Mouse (Mus musculus): ENCODE measurements around the gene Jun. TPM values are rescaled to one million over a fixed set of nuclear protein-coding genes. Genes with fewer than 3 reads are reported as not detected.

The Jun gene
- total and polyA plus RNA-seq, 3 experiments = not detected

DNA sequence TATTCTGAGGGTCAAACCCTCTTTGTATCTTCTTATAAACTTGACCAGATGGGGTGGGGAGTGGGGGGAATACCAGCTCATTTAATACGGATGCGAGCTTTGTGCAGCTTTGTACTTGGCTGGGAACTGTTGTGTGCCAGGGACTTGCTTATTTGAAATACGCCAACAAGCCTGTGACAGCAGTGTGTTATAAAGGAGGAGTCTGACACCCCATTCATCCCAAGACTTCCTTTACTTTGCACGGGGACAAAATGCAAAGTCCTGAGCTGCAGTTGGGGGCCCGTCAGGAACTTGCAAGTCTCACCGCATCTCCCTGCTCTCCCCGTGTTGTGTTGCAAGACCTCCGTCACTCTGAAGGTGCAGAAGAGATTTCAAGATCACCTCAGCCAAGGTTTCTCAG lies 26.6 kb upstream of the Jun start:
- no peak overlapping the region for H3K27ac ChIP-seq (ENCODE audit: control insufficient read depth, low read depth, low read length)
- no peak overlapping the region for H3K9ac ChIP-seq (ENCODE audit: control insufficient read depth, low read depth, low read length, poor library complexity, severe bottlenecking)
- no peak for TF ChIP-seq MAZ (IDR thresholded peaks at IDR 0.05; ENCODE audit: low read depth, low read length)
- no peak overlapping the region for H3K4me3 ChIP-seq (ENCODE audit: control insufficient read depth in 1 of 2, insufficient read depth in 1 of 2, low read depth in 2 of 2, low read length in 2 of 2)
- H3K79me2 ChIP-seq (ENCODE audit: control insufficient read depth, insufficient read depth, low read length, poor library complexity) = no peaks in the 10 kb centered on the region
- H3K9me3 ChIP-seq (replicated peaks; ENCODE audit: insufficient read depth, low read length) = no peaks in the 10 kb centered on the region
- no peaks in the 10 kb centered on the region for H3K4me1 ChIP-seq (ENCODE audit: control insufficient read depth in 1 of 2, insufficient read depth in 2 of 2, low read length in 2 of 2)
- H3K27me3 ChIP-seq (ENCODE audit: control insufficient read depth in 1 of 2, insufficient read depth in 2 of 2, low read length in 2 of 2) = no peaks in the 10 kb centered on the region
- no peak for DNase-seq (ENCODE audit: low read depth, low spot score)
- no peaks in the 10 kb centered on the region for H3K36me3 ChIP-seq (ENCODE audit: control insufficient read depth in 1 of 2, insufficient read depth in 2 of 2, low read length in 2 of 2)

DNA sequence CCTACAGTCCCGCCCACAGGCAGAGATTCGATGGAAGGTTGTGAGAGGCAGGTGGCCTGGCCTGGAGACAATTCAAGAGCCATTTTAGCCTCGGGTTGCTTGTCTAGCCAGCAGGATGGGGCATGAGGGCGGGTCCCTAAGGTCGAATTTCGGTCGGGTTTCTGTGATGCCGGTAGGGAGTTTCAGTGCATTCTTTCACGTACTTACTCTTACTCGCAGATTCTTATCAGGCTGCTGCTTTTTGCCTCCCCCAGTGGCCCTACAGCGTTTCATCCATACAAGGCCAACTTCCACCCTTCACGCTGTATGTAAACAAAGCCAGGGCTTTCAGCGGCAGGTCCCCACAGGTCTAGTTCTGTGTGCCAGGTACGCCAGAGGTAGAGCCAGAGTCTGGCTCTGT lies 24.3 kb upstream of the Jun start:
- Histone ChIP-seq H3K9ac (ENCODE audit: control insufficient read depth, low read depth, low read length, poor library complexity, severe bottlenecking) (no peak overlapping the region), H3K4me3 (ENCODE audit: control insufficient read depth in 1 of 2, insufficient read depth in 1 of 2, low read depth in 2 of 2, low read length in 2 of 2) (no peak overlapping the region), H3K27me3 (ENCODE audit: control insufficient read depth in 1 of 2, insufficient read depth in 2 of 2, low read length in 2 of 2) (no peaks in the 10 kb centered on the region), H3K27ac (ENCODE audit: control insufficient read depth, low read depth, low read length) (no peak overlapping the region), H3K36me3 (ENCODE audit: control insufficient read depth in 1 of 2, insufficient read depth in 2 of 2, low read length in 2 of 2) (no peaks in the 10 kb centered on the region), H3K9me3 (replicated peaks; ENCODE audit: insufficient read depth, low read length) (no peaks in the 10 kb centered on the region), H3K4me1 (ENCODE audit: control insufficient read depth in 1 of 2, insufficient read depth in 2 of 2, low read length in 2 of 2) (no peaks in the 10 kb centered on the region), H3K79me2 (ENCODE audit: control insufficient read depth, insufficient read depth, low read length, poor library complexity) (no peaks in the 10 kb centered on the region)
- no peak for DNase-seq (ENCODE audit: low read depth, low spot score)
- TF ChIP-seq MXI1 (IDR thresholded peaks at IDR 0.05; ENCODE audit: low read depth, low read length) (no peak), UBTF (IDR thresholded peaks at IDR 0.05; ENCODE audit: borderline replicate concordance, insufficient read depth, low read depth, low read length) (no peak), E2F4 (IDR thresholded peaks at IDR 0.05; ENCODE audit: borderline replicate concordance, low read depth, low read length) (no peak), POLR2A (IDR thresholded peaks at IDR 0.05; ENCODE audit: control insufficient read depth in 1 of 2, insufficient read depth in 1 of 2, low read depth in 1 of 2, low read length in 2 of 2, poor library complexity in 1 of 2) (no peak), EP300 (IDR thresholded peaks at IDR 0.05; ENCODE audit: low read depth in 1 of 2, low read length in 2 of 2) (no peak), TAL1 (IDR thresholded peaks at IDR 0.05; ENCODE audit: low read length) (no peak), CHD1 (IDR thresholded peaks at IDR 0.05; ENCODE audit: low read depth, low read length) (no peak)

DNA sequence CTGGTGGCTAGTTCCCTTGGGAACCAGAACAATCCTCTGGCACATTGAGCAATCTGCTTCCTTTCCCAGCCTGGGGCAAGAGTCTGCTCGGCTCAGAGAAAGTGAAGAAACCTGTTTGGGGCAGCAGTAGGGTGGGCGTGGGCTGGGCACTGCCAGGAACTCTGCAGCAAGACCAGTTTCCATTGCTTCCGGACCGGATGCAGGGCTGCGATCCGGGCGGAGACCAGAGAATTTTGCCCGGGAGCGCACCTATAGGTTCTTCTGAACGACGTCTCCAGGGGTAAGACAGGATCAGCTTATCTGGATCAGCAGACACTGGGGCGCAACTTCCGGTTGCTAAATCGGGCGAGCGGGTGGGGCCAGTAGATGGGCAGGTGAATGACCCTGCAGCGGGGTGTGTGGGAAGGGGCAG lies 23.6 kb upstream of the Jun start:
- H3K36me3 ChIP-seq (ENCODE audit: control insufficient read depth in 1 of 2, insufficient read depth in 2 of 2, low read length in 2 of 2) = no peaks in the 10 kb centered on the region
- H3K79me2 ChIP-seq (ENCODE audit: control insufficient read depth, insufficient read depth, low read length, poor library complexity) = no peaks in the 10 kb centered on the region
- no peak overlapping the region for H3K4me3 ChIP-seq (ENCODE audit: control insufficient read depth in 1 of 2, insufficient read depth in 1 of 2, low read depth in 2 of 2, low read length in 2 of 2)
- no peak for DNase-seq (ENCODE audit: low read depth, low spot score)
- no peaks in the 10 kb centered on the region for H3K9me3 ChIP-seq (replicated peaks; ENCODE audit: insufficient read depth, low read length)
- H3K4me1 ChIP-seq (ENCODE audit: control insufficient read depth in 1 of 2, insufficient read depth in 2 of 2, low read length in 2 of 2) = no peaks in the 10 kb centered on the region
- TF ChIP-seq CHD1 (IDR thresholded peaks at IDR 0.05; ENCODE audit: low read depth, low read length) = no peak
- no peaks in the 10 kb centered on the region for H3K27me3 ChIP-seq (ENCODE audit: control insufficient read depth in 1 of 2, insufficient read depth in 2 of 2, low read length in 2 of 2)
- no peak overlapping the region for H3K9ac ChIP-seq (ENCODE audit: control insufficient read depth, low read depth, low read length, poor library complexity, severe bottlenecking)
- H3K27ac ChIP-seq (ENCODE audit: control insufficient read depth, low read depth, low read length) = no peak overlapping the region

DNA sequence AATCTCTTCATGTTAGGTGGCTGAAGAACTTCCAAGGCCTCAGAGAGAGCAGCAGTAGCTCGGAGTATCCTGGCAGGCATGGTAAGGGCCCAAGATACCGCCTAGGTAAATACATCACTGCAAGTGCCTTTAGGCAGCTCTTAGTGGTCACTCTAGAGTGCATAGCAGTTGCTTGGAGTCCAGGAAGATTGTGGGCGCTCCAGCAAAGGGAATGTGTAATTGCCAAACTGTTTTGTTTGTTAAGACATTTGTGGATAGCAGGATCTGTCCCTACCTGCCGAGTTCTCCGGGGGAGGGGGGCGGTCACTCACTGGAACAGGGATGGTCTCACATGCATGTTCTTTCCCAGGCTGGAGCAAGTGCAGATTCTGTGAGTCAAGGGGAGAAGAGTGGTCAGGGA lies 22.3 kb upstream of the Jun start:
- H3K36me3 ChIP-seq (ENCODE audit: control insufficient read depth in 1 of 2, insufficient read depth in 2 of 2, low read length in 2 of 2) = no peaks in the 10 kb centered on the region
- no peaks in the 10 kb centered on the region for H3K79me2 ChIP-seq (ENCODE audit: control insufficient read depth, insufficient read depth, low read length, poor library complexity)
- H3K4me1 ChIP-seq (ENCODE audit: control insufficient read depth in 1 of 2, insufficient read depth in 2 of 2, low read length in 2 of 2) = no peaks in the 10 kb centered on the region
- no peak overlapping the region for H3K27ac ChIP-seq (ENCODE audit: control insufficient read depth, low read depth, low read length)
- no peaks in the 10 kb centered on the region for H3K9me3 ChIP-seq (replicated peaks; ENCODE audit: insufficient read depth, low read length)
- H3K9ac ChIP-seq (ENCODE audit: control insufficient read depth, low read depth, low read length, poor library complexity, severe bottlenecking) = no peak overlapping the region
- H3K4me3 ChIP-seq (ENCODE audit: control insufficient read depth in 1 of 2, insufficient read depth in 1 of 2, low read depth in 2 of 2, low read length in 2 of 2) = no peak overlapping the region
- no peaks in the 10 kb centered on the region for H3K27me3 ChIP-seq (ENCODE audit: control insufficient read depth in 1 of 2, insufficient read depth in 2 of 2, low read length in 2 of 2)
- no peak for DNase-seq (ENCODE audit: low read depth, low spot score)
- TF ChIP-seq BHLHE40 (IDR thresholded peaks at IDR 0.05; ENCODE audit: borderline replicate concordance, low read depth, low read length) (no peak), E2F4 (IDR thresholded peaks at IDR 0.05; ENCODE audit: borderline replicate concordance, low read depth, low read length) (no peak), MXI1 (IDR thresholded peaks at IDR 0.05; ENCODE audit: low read depth, low read length) (no peak), MAFK (IDR thresholded peaks at IDR 0.05; ENCODE audit: borderline replicate concordance, low read depth, low read length) (no peak), GATA1 (IDR thresholded peaks at IDR 0.05; ENCODE audit: low read depth, low read length) (no peak), CTCF (IDR thresholded peaks at IDR 0.05 in 2 of 3, conservative IDR thresholded peaks at IDR 0.05 in 1 of 3; ENCODE audit: control insufficient read depth in 1 of 3, insufficient read depth in 1 of 3, low read depth in 2 of 3, low read length in 3 of 3, poor library complexity in 1 of 3, severe bottlenecking in 1 of 3) (no peak), ELF1 (IDR thresholded peaks at IDR 0.05; ENCODE audit: low read depth, low read length) (no peak), POLR2AphosphoS5 (IDR thresholded peaks at IDR 0.05; ENCODE audit: borderline replicate concordance, low read depth, low read length) (no peak), POLR2A (IDR thresholded peaks at IDR 0.05; ENCODE audit: control insufficient read depth in 1 of 2, insufficient read depth in 1 of 2, low read depth in 1 of 2, low read length in 2 of 2, poor library complexity in 1 of 2) (no peak), ETS1 (IDR thresholded peaks at IDR 0.05; ENCODE audit: low read depth, low read length) (no peak), HCFC1 (IDR thresholded peaks at IDR 0.05; ENCODE audit: low read depth, low read length) (no peak), MAX (IDR thresholded peaks at IDR 0.05; ENCODE audit: low read length) (no peak), ZNF384 (IDR thresholded peaks at IDR 0.05; ENCODE audit: low read depth, low read length) (no peak), MAZ (IDR thresholded peaks at IDR 0.05; ENCODE audit: low read depth, low read length) (no peak), CHD2 (IDR thresholded peaks at IDR 0.05; ENCODE audit: low read length) (no peak), RCOR1 (IDR thresholded peaks at IDR 0.05; ENCODE audit: low read depth, low read length) (no peak), CHD1 (IDR thresholded peaks at IDR 0.05; ENCODE audit: low read depth, low read length) (no peak), SIN3A (IDR thresholded peaks at IDR 0.05; ENCODE audit: low read length) (no peak)

All from MEL (cell line).